Mouse (Mus musculus) left cerebral cortex, postnatal 36 days (tissue): Measurements from ENCODE around the gene 9630041A04Rik. TPM values are rescaled to one million over a fixed set of nuclear protein-coding genes. Genes with fewer than 3 reads are reported as not detected.

Source experiments
- DNase-seq, 2 experiments: peaks; one replicate each; pipeline ENCODE4 v3.0.0; 2021 to 2022; ENCODE audit warnings: low spot score in 2 of 2, mixed read lengths in 1 of 2
- intact Hi-C: fragments of 180-260 bp; cut with DNase I; formaldehyde crosslinking; loops from one replicate; pipeline ENCODE4 v1.15.1; 2025
- total RNA-seq, 2 experiments: library from RNA; stranded (reverse); gene quantifications; 2 replicates each; pipeline ENCODE4 v1.2.3; 2021

9630041A04Rik gene
- total RNA-seq, 2 experiments from 2014 or later: not detected

DNA sequence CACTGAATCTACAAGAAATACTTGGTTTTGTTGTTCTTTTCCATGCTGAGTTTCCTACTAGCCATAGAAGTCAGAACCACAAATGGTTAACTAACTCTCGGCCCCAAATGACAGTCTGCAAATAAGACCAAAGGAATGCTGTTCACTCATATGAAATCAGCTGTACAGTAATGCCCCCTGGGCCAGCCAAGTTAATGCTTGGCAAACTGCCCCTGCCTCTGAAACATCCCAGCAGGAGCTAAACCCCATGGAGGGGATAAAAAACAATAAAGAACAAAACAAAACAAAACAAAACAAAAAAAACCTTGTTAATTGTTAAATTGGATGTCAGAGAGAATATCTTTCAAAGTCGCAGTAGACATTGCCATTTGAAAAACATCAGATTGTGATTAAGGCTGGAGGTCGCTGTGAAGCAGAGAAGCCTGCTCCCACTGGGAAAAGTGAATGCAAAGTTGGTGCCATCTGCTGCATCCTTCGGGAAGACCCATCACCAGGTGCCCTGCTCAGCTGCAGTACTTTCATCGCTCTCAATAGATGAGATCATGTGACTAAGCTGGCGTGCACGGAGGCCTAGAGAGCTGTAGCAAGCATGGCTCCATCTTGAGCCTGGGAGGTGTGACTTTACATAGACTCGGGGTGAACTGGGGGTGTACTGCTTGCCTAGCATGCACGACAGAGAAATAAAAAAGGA lies 49.7 kb downstream of the 9630041A04Rik start:
- DNase-seq: no peak
- intact Hi-C loops: no loop called here

DNA sequence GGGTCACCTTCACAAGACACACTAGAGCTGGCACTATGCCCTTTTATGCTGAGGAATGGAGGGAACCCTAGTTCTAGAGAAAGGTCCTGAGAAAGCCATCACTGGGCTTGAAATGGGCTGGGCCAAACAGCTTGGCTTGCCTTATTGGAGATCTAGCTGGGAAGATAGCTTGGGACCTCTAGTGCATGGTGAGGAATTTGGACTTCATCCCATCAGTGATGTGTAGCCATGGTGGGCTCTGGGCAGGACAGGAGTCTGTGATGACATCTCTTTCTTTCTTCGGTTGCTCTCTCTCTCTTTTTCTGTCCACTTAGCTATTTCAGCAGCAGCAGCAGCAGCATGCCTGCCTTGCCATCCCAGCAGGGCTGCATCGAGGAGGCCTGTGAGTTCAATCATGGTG lies 53.4 kb downstream of the 9630041A04Rik start:
- intact Hi-C loops: no loop called here
- no peak for DNase-seq

DNA sequence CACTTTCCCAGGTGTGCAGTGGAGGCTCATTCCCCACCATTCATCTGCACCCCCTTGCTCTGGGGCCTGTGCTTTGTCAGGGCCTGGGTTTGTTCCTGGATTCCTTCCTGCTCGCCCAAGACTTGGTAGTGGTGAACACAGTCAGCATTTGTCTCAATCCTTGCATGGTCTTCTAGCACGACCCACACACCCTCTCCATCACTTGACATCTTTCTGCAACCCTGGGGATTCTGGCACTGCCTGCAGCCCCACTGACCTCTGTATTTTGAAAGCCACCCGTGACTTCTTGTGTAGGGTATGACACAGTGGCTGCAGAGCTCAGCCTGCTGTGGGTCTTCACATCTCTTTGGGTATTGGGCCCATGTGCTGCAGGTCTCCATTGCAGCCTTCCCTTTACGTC lies 57.1 kb downstream of the 9630041A04Rik start:
- intact Hi-C loops: no loop called here
- DNase-seq: no peak

DNA sequence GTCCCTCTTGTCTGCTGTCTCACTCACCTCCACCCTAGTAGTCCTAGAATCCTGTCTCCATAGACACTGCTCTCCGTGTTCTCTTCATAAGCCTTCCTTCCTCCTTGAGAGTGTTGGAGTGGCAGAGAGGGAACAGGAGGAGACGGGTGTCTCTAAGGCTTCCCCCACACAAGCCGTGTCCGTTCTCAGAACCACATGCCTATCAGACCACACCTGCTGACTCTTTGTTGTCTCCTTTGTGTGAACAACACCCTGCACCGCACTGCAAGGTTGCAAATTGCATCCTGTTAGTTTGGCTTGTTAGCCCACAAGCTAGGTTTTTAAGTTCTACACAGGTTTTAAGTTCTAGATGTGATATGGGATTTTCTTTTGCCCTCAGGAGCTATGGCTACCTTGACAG lies 57.7 kb downstream of the 9630041A04Rik start:
- no peak for DNase-seq
- intact Hi-C loops: no loop called here

DNA sequence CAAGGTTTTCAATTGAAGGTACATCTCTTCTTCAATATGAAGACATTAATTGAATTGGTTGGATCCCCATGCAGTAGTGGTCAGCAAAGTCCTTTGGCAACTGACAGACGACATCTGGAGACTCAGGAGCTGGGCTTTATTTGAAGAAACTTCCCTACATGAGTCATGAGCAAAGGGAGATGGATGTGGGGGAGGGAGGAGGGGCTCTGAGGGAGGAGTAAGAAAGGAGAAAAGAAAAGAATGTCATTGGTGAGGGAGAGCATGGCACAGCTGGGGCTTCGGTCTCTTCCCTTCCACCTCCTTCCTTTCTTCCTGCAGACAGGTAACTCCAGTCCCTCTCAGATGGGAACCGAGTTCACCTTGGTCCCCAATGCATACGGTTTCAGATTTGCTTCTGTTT lies 61.2 kb downstream of the 9630041A04Rik start:
- DNase-seq: no peak
- intact Hi-C loops: loop anchor here (10.0 kb wide), 1 partner anchor 432 kb away; the partner anchor contains the start of gene Ephb1

DNA sequence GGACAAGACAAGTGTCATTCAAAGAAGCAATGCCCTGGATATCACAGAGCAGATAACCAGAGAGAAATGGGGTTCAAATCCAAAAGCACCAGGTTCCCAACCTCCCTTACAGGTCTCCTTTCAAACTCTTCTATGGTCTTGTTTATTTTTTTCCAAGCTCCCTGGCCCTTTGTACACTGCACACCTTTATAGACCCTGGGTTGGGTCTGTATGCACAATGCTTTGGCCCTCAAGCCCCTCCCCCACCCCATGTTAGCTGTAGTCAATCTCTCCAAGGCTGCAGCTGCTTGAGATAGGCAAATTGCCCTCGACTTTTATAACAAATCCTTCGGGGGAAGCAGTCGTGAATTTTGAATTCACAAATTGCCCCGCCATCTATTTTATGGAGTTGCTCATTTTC lies 63.2 kb downstream of the 9630041A04Rik start:
- intact Hi-C loops: loop anchor here (10.0 kb wide), 1 partner anchor 430 kb away; the partner anchor contains the start of gene Ephb1
- no peak for DNase-seq

DNA sequence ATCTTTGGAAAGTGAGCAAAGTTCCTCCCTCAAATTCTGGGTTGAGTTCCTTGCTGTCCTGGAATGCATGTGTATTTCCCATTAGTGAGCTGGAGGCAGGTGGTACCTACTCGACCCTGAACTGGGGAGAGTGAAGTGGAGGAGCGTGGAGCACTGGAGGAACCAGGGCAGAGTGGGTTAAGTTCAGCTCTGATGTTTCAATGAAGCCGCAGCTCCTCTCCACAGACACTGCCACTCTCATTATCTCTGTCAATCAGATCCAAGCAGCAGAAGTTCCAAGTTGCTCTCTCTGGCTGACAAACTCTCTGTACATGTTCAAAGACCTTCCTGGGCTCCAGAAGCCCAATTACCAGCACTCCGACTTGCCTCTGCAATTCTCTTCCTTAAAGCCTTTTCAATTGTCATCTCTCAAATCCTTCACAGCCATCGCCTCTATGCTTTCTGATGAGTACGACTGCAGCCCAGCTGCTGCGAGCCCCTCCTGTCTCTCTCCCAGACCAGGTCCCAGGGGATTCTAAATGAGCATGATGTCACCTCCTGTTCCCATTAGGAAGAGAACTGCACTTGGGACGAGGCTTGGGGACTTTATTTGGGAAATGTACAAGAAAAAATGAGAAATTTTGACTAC lies 72.4 kb downstream of the 9630041A04Rik start:
- DNase-seq: no peak
- intact Hi-C loops: no loop called here

DNA sequence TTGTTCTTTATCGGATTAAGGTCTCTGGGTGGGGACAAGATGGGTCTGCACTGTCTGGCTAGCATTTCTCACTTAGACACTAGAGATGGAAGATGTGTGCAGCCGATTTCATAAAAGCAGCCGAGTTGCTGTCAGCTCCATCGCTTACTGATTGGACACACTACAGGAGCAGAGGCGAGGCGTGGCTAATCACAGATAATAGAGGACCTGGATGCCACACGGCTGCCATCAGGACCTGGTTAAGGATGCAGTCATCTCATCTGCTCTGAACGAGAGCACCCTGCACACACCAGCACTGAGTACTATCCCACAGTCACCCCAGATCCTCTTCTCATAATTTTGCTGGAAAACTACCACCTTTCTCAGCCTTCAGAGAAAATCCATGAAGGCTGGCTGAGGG lies 73.2 kb downstream of the 9630041A04Rik start:
- intact Hi-C loops: no loop called here
- no peak for DNase-seq

DNA sequence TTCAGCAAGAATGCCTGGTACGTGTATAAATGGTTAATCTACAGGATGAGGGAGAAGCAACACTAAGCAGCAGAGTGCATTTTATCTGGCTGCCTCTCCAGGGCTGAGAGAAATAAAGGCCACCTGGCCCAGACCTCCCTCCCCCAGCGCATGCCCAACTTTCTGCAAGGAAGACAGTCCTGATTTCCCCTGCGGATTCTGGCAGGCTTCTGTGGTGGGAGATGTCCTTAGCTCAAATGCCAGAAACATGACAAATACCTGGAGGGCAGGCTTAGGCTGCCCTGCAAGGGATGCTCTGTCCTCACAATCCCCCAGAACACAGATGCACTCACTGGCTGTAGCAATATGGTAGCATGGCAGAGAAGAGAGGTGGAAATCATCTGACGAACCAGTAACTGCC lies 76.4 kb downstream of the 9630041A04Rik start:
- DNase-seq: no peak
- intact Hi-C loops: no loop called here

DNA sequence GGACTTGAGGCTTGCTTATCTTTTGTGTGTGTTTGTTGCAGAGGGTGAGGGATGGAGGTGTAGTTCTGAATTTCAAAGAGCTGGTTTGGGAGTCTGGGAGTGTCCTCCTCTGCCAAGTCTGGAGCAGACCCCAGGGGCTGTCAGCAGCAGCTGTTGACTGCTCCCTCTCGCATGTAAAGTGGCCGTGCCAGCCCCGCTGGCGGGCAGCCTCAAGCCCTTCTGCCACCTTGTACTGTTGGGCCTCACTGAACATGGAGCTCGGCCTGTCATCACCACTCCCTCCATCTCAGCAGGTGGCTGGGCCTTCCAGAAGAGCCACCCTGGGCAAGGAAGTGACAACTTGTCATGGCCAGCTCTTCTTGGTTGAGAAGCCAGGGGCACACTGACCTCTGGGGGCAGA lies 77.4 kb downstream of the 9630041A04Rik start:
- intact Hi-C loops: no loop called here
- DNase-seq: no peak

DNA sequence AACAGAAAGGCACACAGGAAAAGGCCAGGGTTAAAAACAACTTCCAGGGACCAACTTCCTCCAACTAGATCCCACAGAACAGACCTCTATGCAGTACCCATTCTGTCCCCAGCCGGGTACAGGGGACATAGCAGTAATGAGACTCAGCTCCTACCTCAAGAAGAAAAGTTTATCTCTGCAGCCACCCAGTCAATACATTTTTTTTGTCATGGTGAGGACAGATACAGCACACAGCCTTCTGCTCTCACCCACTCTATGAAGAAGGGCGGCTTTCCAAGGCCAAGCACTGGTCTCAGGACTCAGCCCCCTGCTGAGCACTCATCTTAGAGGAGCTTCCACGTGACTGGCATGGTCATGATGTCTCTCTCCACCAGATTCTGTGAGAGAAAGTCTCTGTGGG lies 78.5 kb downstream of the 9630041A04Rik start:
- DNase-seq: no peak
- intact Hi-C loops: no loop called here

DNA sequence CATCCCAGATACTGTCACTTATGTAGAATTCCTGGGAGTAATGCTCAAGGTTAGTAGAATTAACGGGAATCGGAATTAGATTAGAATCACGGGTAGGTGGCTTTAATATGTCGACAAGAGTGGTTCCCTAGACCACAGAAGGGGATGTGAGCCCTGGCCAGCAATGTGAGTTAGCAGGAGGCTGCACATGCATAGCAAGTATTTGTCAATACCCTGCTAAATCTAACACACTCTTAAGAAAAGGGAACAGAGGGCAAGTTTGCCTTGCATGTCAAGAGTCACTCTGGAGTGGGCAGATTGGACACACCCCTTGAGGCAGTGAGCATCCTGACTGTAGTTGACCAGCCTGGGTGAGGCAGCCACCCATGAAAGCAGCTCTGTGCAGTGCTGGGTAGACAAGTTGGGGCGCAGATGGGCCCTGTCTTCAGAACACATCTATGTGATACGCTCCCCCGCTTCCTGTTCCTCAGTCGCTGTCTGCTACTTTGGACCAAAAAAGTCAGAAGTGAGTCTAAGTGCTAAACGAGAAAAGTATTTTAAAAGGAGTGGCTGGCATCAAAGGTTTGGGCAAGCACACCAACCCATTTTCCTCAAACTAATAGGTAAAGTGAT lies 80.5 kb downstream of the 9630041A04Rik start:
- intact Hi-C loops: no loop called here
- no peak for DNase-seq

DNA sequence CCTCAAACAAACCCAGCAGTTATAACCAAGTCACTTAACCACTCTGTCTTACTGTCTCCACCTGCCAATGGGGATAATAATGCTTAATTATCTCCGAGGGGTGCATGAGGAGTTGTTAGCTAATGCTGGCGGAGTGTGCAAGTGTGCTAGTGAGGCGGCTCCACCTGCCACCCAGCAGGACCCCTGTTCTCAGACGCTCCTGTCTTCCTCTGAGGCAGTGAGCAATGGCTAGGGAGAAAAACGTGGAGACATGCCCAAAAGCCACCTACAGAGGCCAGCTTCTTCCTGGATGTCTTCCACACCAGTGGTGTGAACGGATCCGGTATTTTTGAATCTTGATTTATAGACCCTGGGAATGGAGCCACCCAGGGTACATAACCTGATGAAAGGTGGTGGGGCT lies 83.7 kb downstream of the 9630041A04Rik start:
- intact Hi-C loops: no loop called here

DNA sequence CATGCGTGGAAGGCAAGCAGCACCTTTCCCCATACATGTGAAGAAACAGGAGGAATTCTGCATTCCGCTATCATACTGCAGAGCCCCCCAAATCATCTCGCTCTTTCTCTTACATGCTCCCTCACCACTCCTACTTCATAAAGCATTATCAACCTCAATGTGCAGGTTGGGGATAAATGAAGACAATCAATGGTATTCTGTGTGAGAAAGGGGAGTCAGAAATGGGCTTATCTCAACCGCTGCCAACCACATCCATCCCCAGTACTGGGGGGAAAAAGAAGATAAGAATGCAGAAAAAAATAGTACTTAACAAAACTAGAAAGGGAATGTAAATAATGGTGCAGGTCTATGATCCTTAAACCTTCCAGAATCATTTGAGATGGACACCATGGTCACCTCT lies 84.2 kb downstream of the 9630041A04Rik start:
- intact Hi-C loops: no loop called here
- no peak for DNase-seq

More for the DNA sequence above, 83.7 kb downstream of the 9630041A04Rik start:
- no peak for DNase-seq

DNA sequence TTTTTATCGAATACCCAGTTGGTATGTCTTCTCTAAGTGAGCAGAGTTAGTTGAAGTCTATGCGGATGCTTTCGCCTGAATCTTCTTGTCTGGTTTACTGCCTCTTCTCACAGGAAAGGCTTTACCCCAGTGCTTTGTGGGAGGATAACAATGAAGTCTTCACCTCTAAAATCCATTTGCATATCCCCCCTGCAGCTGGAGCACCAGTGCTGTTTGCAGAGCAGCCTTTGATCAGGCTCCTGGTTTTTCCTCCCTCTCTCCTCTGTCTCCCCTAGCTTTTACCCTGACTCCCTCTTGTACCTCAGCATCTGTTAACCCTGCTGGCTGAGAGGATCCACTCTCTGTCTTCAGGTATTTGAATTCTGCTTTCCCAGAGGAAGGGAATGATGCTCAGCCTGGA lies 88.5 kb downstream of the 9630041A04Rik start:
- no peak for DNase-seq
- intact Hi-C loops: no loop called here

DNA sequence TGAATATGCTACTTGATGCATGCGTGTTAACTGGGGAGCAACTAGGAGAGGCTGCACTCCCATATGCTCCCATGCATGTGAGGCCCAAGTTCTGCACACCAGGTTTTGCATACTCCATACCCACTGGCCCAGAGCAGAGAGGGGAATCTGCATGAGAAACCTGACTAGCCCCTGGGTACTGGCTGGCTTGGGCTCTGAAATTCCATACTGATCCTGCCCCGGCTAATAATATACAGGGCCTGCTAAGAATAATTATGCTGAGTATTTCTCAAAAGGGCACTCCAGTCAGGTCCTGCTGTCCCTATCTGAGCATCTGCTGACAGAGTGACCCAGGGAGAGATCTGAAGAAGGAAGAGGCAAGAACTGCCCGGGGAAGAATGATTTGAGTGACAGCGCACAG lies 92.9 kb downstream of the 9630041A04Rik start:
- intact Hi-C loops: no loop called here
- DNase-seq: no peak

DNA sequence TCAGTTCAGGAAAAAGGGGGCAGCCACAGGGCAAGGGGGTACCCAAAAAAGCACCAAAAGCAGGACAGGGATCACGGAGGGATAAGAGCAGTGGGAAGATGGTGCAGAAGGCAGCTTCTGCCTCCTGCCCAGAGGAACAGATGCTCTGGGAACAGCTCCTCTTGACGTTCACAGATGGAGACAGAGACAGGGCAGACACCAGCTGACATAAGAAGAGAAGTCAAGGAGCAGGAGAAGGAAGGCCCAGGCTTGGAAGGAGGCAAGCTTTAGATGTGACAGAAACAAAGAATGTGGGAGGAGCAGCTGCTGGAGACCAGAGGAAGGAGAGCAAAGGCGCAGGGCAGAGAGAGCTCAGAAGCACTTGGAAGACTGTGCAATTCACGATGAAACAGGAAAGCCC lies 94.6 kb downstream of the 9630041A04Rik start:
- intact Hi-C loops: no loop called here
- DNase-seq: no peak

DNA sequence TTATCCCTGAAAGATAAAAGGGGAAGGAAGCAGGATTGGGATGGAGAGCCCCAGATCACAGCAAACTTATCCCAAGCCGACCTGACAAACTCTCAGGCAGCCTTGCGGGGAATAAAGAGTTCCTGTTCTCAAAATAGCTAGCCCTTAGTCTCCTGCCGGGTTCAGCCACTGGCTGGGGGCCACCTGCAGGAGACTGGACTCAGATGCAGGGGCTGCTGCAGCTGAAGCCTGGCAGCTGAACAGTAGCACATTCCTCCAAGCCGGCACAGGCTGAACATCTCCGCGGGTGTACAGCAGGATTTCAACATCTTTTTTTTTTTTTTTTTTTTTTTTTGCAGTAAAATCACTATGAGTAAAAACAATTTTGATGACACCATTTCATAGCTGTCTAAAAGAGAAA lies 110.2 kb downstream of the 9630041A04Rik start:
- no peak for DNase-seq
- intact Hi-C loops: no loop called here

DNA sequence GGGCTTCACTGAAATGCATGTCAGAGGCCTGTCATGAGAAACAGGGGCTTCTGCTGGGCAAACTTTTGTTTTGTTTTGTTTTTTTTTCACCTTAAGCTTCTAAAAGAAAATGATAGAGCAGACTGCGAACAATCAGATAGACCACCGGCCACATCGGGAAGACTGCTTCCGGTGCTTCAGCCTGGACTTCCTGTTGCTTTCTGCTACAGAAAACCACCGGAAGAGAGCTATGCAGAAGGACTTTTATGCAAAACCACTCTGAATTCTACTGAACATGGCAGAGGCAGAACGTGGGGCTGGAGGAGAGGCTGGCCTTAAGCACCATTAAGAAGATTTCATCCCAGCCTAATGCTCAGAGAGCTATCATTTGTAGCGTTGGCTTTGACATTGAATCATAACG lies 110.7 kb downstream of the 9630041A04Rik start:
- intact Hi-C loops: no loop called here
- no peak for DNase-seq

DNA sequence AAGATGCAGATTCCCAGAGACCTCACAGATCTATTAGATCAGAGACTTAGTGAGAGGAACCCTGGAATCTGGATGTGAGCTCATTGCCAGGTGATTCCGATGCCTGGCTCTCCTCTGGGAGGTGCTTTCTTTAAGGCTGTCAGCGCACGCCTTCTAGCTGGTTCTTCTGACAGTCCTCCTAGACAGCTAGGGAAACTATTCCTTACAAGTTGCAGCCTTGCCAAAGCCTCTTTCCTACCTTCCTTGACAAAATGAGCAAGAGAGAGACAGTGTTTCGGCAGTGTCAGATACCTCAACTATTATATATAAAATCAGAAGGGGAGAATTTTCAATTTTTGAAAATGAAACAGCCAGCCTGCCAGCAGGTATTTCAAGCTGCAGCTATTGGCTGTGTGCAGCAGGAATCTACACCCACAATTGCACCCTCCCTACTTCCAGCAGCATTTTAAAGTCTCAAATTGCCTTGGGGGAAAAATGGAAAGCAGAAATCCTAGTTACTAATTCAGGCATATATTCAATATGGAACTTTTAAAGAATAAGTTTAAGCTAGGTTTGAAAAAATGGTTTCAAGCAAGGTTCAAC lies 115.3 kb downstream of the 9630041A04Rik start:
- intact Hi-C loops: no loop called here
- no peak for DNase-seq

DNA sequence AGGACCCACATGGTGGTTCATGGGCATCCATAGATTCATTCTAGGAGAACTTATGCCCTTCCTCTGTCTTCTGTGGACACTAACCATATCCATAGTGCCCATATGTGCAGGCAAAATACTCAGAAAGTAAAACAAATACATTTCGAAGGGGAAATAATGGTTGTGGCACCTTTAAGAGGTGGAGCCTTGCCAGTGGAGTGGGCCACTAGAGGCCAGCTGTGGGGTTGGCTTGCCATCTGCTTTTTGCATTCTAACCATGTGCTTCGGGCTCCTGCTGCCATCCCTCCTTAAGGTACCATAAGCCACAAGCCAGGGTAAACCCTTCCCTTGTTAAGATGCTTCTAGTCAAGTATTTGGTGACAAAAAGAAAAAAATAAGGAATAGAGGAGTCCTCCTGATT lies 119.5 kb downstream of the 9630041A04Rik start:
- intact Hi-C loops: no loop called here
- no peak for DNase-seq
